Mouse (Mus musculus) olfactory bulb, adult 2 months (tissue): ENCODE data around the gene Tmtc4.

Experiments used
- CTCF ChIP-seq: fragments of 200-500 bp; IDR thresholded peaks from 2 replicates; pipeline ENCODE4 v1.5.1; 2012; ENCODE audit warnings: low read depth, mild to moderate bottlenecking, low read length, moderate library complexity; ENCODE audit not compliant: insufficient read depth
- POLR2A ChIP-seq: fragments of 200-500 bp; IDR thresholded peaks from 2 replicates; pipeline ENCODE4 v1.6.1; 2012; ENCODE audit warnings: mild to moderate bottlenecking, low read depth, low read length, moderate library complexity; ENCODE audit not compliant: insufficient read depth

- TF ChIP-seq CTCF (no peak), POLR2A (no peak)
Observed at GRCm38 (mm10) chr14:123001391-123001790, 17.6 kb upstream of the Tmtc4 start.
